Mouse (Mus musculus): ENCODE results near the gene Espnl.

DNA sequence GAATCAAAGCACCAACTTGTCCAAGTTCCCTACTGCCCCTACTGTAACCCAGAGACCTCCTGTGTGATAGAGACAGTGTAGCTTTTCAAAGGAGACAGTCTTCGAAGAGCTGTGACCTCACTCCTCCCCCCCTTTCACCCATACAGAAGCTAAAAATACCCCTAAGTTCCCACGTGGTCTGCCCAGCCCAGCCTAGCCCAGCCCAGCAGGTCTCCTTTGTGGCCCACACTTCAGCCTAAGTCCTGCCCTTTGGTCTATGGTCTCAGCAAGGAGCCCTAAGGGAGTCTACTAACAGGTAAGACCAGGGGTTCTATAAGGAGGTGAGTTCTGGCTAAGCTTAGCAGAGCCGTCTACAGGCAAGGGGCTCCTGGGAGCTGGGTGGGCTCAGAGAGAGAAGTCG is 29.0 kb downstream of the Espnl start, which contains the start of gene Klhl30:
- TF ChIP-seq MAFK (IDR thresholded peaks at IDR 0.05; ENCODE audit: insufficient read depth, low read depth, low read length) (no peak), ZNF384 (IDR thresholded peaks at IDR 0.05; ENCODE audit: low read depth, low read length) (no peak), HCFC1 (IDR thresholded peaks at IDR 0.05; ENCODE audit: borderline replicate concordance, insufficient read depth, low read length) (no peak), ZC3H11A (IDR thresholded peaks at IDR 0.05; ENCODE audit: borderline replicate concordance, low read depth, low read length) (no peak)

Measured in ES-E14 (cell line).